Mouse (Mus musculus) small intestine, adult 2 months (tissue): Measurements from ENCODE around the gene Prtn3.

Source experiments
- CTCF ChIP-seq: fragments of 200-500 bp; IDR thresholded peaks from 2 replicates; pipeline ENCODE4 v1.5.1; 2012; ENCODE audit warnings: low read depth, mild to moderate bottlenecking, control low read depth, inconsistent platforms, low read length, moderate library complexity, mixed read lengths; ENCODE audit not compliant: insufficient replicate concordance, insufficient read length; ENCODE audit errors: extremely low read depth
- POLR2A ChIP-seq: fragments of 200-500 bp; IDR thresholded peaks from 2 replicates; pipeline ENCODE4 v1.6.1; 2012; ENCODE audit warnings: low read depth, mild to moderate bottlenecking, control low read depth, inconsistent platforms, low read length, moderate library complexity

- TF ChIP-seq POLR2A (no peak), CTCF (no peak)
Observed at GRCm38 (mm10) chr10:79884446-79884845, 10.2 kb downstream of the Prtn3 start.
